17 mouse cellular contexts compared by ENCODE assay signal in genomic region chr9:78126007-78126406, GRCm38 (mm10). TPM values are rescaled to one million over a fixed set of nuclear protein-coding genes. Genes with fewer than 3 reads are reported as not detected.
DNase-seq lines count a peak whose midpoint lies in the region; ATAC-seq and TF ChIP-seq lines count a peak whose summit lies in the region.
"Had no signal": no experiment of that assay in that cellular context is flagged by ENCODE, and none has a peak within 500 bp of the region (broad histone marks: within the 10 kb centered on the region; RNA-seq: fewer than 3 reads in every experiment).

No protein-coding gene starts in this region.

- H3K4me1 ChIP-seq in hindbrain, embryonic 13.5 days (replicated peaks): peaks cover 35% of the 10 kb centered on the region
- peaks cover 20% of the 10 kb centered on the region for H3K4me1 ChIP-seq in midbrain, embryonic 15.5 days
- peaks cover 4% of the 10 kb centered on the region; the same call in 1 of the 2 replicates for H3K4me1 ChIP-seq in stomach, embryonic 16.5 days (ENCODE audit: control insufficient read depth, insufficient read depth, low read length)
- H3K4me1 ChIP-seq in liver, postnatal 0 days (ENCODE audit: insufficient read depth): peaks cover 14% of the 10 kb centered on the region
- H3K4me1 ChIP-seq: embryonic facial prominence, embryonic 15.5 days had no signal

- H3K27me3 ChIP-seq in hindbrain, embryonic 13.5 days: no peaks in the 10 kb centered on the region
- no peaks in the 10 kb centered on the region for H3K27me3 ChIP-seq in midbrain, embryonic 15.5 days (replicated peaks)
- H3K27me3 ChIP-seq in stomach, embryonic 16.5 days (ENCODE audit: control insufficient read depth, insufficient read depth, low read length): no peaks in the 10 kb centered on the region
- H3K27me3 ChIP-seq in liver, postnatal 0 days (ENCODE audit: insufficient read depth, low read length): no peaks in the 10 kb centered on the region
- H3K27me3 ChIP-seq: embryonic facial prominence, embryonic 15.5 days; limb, embryonic 13.5 days had no signal

- TF ChIP-seq EP300 in liver, postnatal 0 days (IDR thresholded peaks at IDR 0.05; ENCODE audit: low read depth): no peak

- no peak for TF ChIP-seq CTCF in layer of hippocampus, adult 2 months (conservative IDR thresholded peaks at IDR 0.05)
- no peak for TF ChIP-seq CTCF in liver, postnatal 0 days (IDR thresholded peaks at IDR 0.05; ENCODE audit: low read depth)

- H3K27ac ChIP-seq in layer of hippocampus, adult 2 months: peak overlapping the region; percentile 44; the same call in 1 of the 2 replicates
- peak overlapping the region; percentile 71 for H3K27ac ChIP-seq in hindbrain, embryonic 13.5 days
- peak overlapping the region; percentile 54; the same call in 1 of the 2 replicates for H3K27ac ChIP-seq in midbrain, embryonic 15.5 days
- H3K27ac ChIP-seq in stomach, embryonic 16.5 days (ENCODE audit: low read length): peak overlapping the region; percentile 35; the same call in 1 of the 2 replicates
- H3K27ac ChIP-seq in liver, postnatal 0 days (ENCODE audit: low read depth): no peak overlapping the region
- H3K27ac ChIP-seq: embryonic facial prominence, embryonic 15.5 days; heart, adult 2 months; kidney, postnatal 0 days; limb, embryonic 13.5 days had no signal

- no peak overlapping the region for H3K4me2 ChIP-seq in hindbrain, embryonic 13.5 days
- no peak overlapping the region for H3K4me2 ChIP-seq in midbrain, embryonic 15.5 days
- no peak overlapping the region for H3K4me2 ChIP-seq in stomach, embryonic 16.5 days (ENCODE audit: low read depth, low read length)
- H3K4me2 ChIP-seq in liver, postnatal 0 days (ENCODE audit: low read depth, low read length): no peak overlapping the region
- H3K4me2 ChIP-seq: embryonic facial prominence, embryonic 15.5 days; limb, embryonic 13.5 days; lung, embryonic 14.5 days had no signal

- no peak for DNase-seq in layer of hippocampus, adult 2 months (ENCODE audit: low spot score in 2 of 2)
- no peak for DNase-seq in layer of hippocampus, adult 9-11 months
- DNase-seq in liver, postnatal 0 days: no peak
- DNase-seq in Muller cell, postnatal 12 days (ENCODE audit: inconsistent ontology term): no peak
- no peak for DNase-seq in cerebellum, adult 9-10 months
- DNase-seq: cerebellum, postnatal 10 days; heart, adult 2 months; lung, embryonic 14.5 days; right cerebral cortex, postnatal 25 days had no signal

- no peaks in the 10 kb centered on the region for H3K9me3 ChIP-seq in hindbrain, embryonic 13.5 days
- H3K9me3 ChIP-seq in midbrain, embryonic 15.5 days: no peaks in the 10 kb centered on the region
- no peaks in the 10 kb centered on the region for H3K9me3 ChIP-seq in stomach, embryonic 16.5 days (replicated peaks; ENCODE audit: control insufficient read depth, low read length)
- no peaks in the 10 kb centered on the region for H3K9me3 ChIP-seq in liver, postnatal 0 days (ENCODE audit: low read length)
- H3K9me3 ChIP-seq: embryonic facial prominence, embryonic 15.5 days; limb, embryonic 13.5 days had no signal

- peaks cover 18% of the 10 kb centered on the region for H3K36me3 ChIP-seq in hindbrain, embryonic 13.5 days
- H3K36me3 ChIP-seq in midbrain, embryonic 15.5 days (replicated peaks): 0 out of 2 replicates have a peak, but pooled peaks cover 2% of the 10 kb centered on the region
- no peaks in the 10 kb centered on the region for H3K36me3 ChIP-seq in stomach, embryonic 16.5 days (ENCODE audit: control insufficient read depth, insufficient read depth, low read length)
- no peaks in the 10 kb centered on the region for H3K36me3 ChIP-seq in liver, postnatal 0 days (replicated peaks; ENCODE audit: insufficient read depth, low read length)

- 0 out of 2 replicates have a peak overlapping the region, but pooled peaks have one; percentile 39 for H3K9ac ChIP-seq in hindbrain, embryonic 13.5 days
- H3K9ac ChIP-seq in midbrain, embryonic 15.5 days: no peak overlapping the region
- no peak overlapping the region for H3K9ac ChIP-seq in stomach, embryonic 16.5 days (ENCODE audit: low read length)
- H3K9ac ChIP-seq in liver, postnatal 0 days (replicated peaks): no peak overlapping the region
- H3K9ac ChIP-seq: embryonic facial prominence, embryonic 15.5 days; limb, embryonic 13.5 days; lung, embryonic 14.5 days had no signal

- 61% methylated on average over 6 of the region's 6 CpGs for WGBS in hindbrain, embryonic 13.5 days
- WGBS in midbrain, embryonic 15.5 days: 56% methylated on average over 6 of the region's 6 CpGs
- 58% methylated on average over 6 of the region's 6 CpGs for WGBS in stomach, embryonic 16.5 days
- 77% methylated on average over 6 of the region's 6 CpGs for WGBS in liver, postnatal 0 days (ENCODE audit: insufficient replicate concordance)

- no peak overlapping the region for H3K4me3 ChIP-seq in layer of hippocampus, adult 2 months
- H3K4me3 ChIP-seq in hindbrain, embryonic 13.5 days: no peak overlapping the region
- no peak overlapping the region for H3K4me3 ChIP-seq in midbrain, embryonic 15.5 days
- H3K4me3 ChIP-seq in stomach, embryonic 16.5 days (replicated peaks; ENCODE audit: low read length): no peak overlapping the region
- no peak overlapping the region for H3K4me3 ChIP-seq in liver, postnatal 0 days (ENCODE audit: low read depth, low read length)
- H3K4me3 ChIP-seq: embryonic facial prominence, embryonic 15.5 days; heart, adult 2 months; limb, embryonic 13.5 days had no signal

- ATAC-seq in hindbrain, embryonic 13.5 days (ENCODE audit: low FRiP score): peak; percentile 44; the same call in 1 of the 2 replicates
- peak; percentile 55 for ATAC-seq in midbrain, embryonic 15.5 days (replicated peaks)
- peak; percentile 22; the same call in 1 of the 2 replicates for ATAC-seq in stomach, embryonic 16.5 days (ENCODE audit: insufficient read depth, low FRiP score)
- ATAC-seq in liver, postnatal 0 days: no peak
- ATAC-seq: CD4-positive, CD25-positive, alpha-beta regulatory T cell, adult 4 months had no signal

RNA-seq across cellular contexts. Expression of gene Ick, which starts 17.0 kb away (rescaled TPM):
- 10 to 100 TPM; 18.3 to 20.6 TPM for total RNA-seq in layer of hippocampus, adult 2 months (2021)
- 37.1 and 41.6 TPM in 2 replicates for polyA plus RNA-seq in hindbrain, embryonic 13.5 days (2015; fragmentation: Nextera tagmentation; extraction: Ambion mirVana)
- 43.0 and 46.3 TPM in 2 replicates for polyA plus RNA-seq in midbrain, embryonic 15.5 days (2015; fragmentation: Nextera tagmentation; extraction: Ambion mirVana)
- polyA plus RNA-seq in stomach, embryonic 16.5 days (2015; fragmentation: Nextera tagmentation; extraction: Ambion mirVana): 25.3 and 25.6 TPM in 2 replicates
- 5.3 and 7.0 TPM in 2 replicates for polyA plus RNA-seq in liver, postnatal 0 days (2015; fragmentation: Nextera tagmentation; extraction: Ambion mirVana)

RNA-seq across cellular contexts. Expression of gene Fbxo9, which starts 17.1 kb away (rescaled TPM):
- total RNA-seq in layer of hippocampus, adult 2 months (2021): 10 to 100 TPM; 86.6 to 86.7 TPM
- 52.7 and 53.7 TPM in 2 replicates for polyA plus RNA-seq in hindbrain, embryonic 13.5 days (2015; fragmentation: Nextera tagmentation; extraction: Ambion mirVana)
- polyA plus RNA-seq in midbrain, embryonic 15.5 days (2015; fragmentation: Nextera tagmentation; extraction: Ambion mirVana): 67.5 and 75.1 TPM in 2 replicates
- polyA plus RNA-seq in stomach, embryonic 16.5 days (2015; fragmentation: Nextera tagmentation; extraction: Ambion mirVana): 35.7 and 36.2 TPM in 2 replicates
- polyA plus RNA-seq in liver, postnatal 0 days (2015; fragmentation: Nextera tagmentation; extraction: Ambion mirVana): 45.7 and 54.0 TPM in 2 replicates

RNA-seq across cellular contexts. Expression of gene Gsta4, which starts 56.6 kb away (rescaled TPM):
- total RNA-seq in layer of hippocampus, adult 2 months (2021): 10 to 100 TPM; 48.4 to 50.1 TPM
- polyA plus RNA-seq in hindbrain, embryonic 13.5 days (2015; fragmentation: Nextera tagmentation; extraction: Ambion mirVana): 27.5 and 34.4 TPM in 2 replicates
- polyA plus RNA-seq in midbrain, embryonic 15.5 days (2015; fragmentation: Nextera tagmentation; extraction: Ambion mirVana): 15.7 and 21.0 TPM in 2 replicates
- 784 and 968 TPM in 2 replicates for polyA plus RNA-seq in stomach, embryonic 16.5 days (2015; fragmentation: Nextera tagmentation; extraction: Ambion mirVana)
- polyA plus RNA-seq in liver, postnatal 0 days (2015; fragmentation: Nextera tagmentation; extraction: Ambion mirVana): 19.9 and 25.5 TPM in 2 replicates
- total RNA-seq: megakaryocyte, adult 5-6 weeks had no signal

Comparison
In these comparisons a context has a peak if more than half of its experiments do, and no peak if none do; other contexts are left out.
1. RNA of gene Gsta4, which starts 56.6 kb away (polyA plus RNA-seq): 784 to 968 TPM in stomach, embryonic 16.5 days; 27.5 to 34.4 TPM in hindbrain, embryonic 13.5 days, 19.9 to 25.5 TPM in liver, postnatal 0 days and 15.7 to 21.0 TPM in midbrain, embryonic 15.5 days; every median in the first group is over 10 times any median in the second.